Mouse (Mus musculus): ENCODE measurements around the gene Ubash3b.

Gene Ubash3b

DNA sequence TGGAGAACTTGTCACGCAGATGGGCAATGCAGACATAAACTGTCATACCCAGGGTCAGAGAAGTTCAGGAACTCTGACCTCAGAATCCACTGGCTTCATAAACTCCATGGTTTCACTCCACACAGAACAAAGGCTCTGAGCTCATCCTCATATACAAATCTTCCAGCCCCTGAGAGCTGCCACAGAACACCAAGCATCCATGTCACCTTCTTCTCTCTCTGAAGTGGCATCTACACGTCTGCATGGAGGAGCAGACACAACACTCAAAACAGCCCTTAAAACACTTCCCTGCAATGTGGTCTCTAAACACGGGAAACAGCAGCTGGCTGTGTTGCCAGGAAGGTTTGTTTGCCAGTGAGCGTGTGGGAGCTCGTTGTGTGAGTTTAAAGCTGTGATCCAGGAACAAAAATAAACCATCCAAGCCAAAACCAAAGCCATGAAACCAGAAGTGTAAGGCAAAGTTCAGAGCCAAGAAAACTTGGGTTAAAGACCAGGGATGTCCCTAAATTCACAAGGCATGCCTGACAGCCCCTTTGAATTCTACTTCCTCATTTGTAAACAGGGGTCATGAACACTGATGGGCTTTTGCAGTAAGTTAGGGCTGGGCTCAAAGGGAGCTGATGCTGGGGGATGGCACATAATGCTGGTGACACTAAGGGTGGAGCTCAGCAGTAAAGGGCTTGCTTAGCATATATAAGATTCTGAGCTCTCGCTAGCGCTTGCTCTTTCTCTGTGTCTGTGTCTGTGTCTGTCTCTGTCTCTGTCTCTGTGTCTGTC, 24.6 kb downstream of the Ubash3b start:
- DNase-seq (ENCODE audit: low spot score in 2 of 2) = no peak

DNA sequence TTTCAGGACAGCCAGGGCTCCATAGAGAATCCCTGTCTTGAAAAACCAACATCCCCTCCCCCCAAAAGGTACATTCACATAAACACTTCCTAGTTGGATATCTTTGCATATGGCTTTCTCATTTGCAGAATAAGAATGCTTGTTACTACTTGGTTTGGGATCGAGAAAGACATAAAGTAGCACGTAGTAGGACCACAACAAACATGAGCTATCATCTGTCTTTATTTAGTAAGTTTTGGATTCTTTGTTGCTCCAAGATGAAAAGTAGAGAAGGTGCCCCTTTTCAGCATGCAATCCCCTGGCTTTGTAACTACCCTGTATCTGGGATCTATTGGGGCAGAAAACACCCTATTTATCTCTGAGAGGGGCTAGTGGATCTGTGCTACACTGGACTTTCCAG, 25.2 kb downstream of the Ubash3b start:
- DNase-seq (ENCODE audit: low spot score in 2 of 2) = no peak

DNA sequence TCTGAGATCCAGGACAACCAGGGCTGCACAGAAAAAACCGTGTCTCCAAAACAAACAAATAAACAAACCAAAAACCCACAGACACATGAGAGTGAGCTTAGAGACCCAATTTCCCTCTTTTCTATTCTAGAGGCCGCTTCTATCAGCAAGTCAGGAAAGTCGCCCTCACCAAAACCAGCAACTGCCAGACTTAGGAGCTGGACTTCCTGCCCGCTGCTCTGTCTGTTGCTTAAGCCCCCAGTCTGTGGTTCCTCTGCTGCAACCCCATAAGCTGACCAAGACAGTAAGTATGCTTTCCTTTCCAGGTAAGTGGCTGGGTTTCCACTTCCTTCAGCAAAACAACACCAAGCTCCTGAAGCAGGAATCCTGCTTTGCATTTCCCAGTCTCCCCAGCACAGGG, 26.6 kb downstream of the Ubash3b start:
- no peak for DNase-seq (ENCODE audit: low spot score in 2 of 2)

DNA sequence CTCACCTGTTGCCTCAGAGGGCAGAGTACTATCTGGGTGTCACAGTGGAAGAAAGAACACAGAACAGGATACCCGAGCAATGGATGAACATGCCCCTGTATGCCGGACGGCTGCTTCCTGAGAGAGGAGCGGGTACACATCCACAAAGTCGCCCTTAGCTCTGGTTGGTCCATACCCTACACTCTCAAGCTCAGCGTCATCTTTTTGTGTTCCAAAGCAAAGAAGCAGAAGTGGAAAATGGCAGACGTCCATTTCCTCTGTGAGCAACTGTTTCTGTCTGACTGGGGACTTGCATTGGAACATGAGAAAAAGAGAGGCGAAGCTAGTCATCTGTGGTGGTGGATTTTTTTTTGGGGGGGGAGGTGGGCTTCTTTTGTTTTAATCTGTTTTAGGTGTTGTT, 30.9 kb downstream of the Ubash3b start:
- no peak for DNase-seq (ENCODE audit: low spot score in 2 of 2)

DNA sequence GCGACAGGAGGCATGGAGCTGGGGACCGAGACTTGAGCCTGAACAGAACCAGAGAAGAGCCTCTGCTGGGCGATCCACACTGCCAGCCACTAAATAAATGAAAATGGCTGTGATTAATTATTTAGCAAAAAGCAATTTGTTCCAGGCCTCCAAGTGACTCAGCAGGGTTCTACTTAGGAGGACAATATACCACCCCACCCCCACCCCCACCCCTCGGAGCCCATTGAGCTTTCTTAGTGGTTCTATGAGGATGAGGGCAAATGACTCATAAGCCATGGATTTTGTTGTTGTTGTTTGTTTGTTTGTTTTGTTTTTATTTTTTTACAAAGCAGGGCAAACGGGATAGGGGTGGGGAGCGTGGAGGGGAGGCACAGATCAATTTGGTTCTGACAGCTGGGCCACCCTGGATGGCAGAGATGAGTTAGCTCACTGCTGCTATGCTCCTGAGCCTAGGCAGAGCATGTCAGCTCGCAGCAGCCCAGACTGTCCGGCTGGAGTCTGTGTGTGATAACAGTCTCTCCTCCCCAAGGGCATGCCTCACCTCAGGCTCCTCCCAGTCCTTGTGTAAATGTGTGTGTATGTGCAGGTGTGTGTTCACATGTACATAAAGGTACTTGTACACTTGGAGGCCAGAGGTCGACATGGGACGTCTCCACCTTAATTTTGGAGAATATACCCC, 31.6 kb downstream of the Ubash3b start:
- DNase-seq (ENCODE audit: low spot score in 2 of 2) = no peak

DNA sequence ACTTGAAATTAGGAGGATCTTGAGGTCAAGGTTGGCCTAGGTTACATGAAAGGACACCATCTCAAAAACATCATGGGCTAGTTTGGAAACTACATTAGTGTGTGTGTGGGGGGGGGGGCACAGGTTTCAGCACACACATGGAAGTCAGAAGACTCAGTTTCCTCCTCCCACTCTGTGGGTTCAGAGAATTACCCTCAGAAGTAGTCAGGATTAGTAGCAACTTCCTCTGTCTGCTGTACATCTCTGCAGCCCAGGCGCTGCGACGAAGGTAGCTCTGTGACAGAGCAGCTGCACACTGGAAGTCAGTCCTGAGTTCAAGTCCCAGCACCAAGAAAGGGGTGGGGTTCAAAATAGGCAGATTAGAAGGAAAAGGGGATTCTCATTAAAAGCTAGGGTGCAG, 32.2 kb downstream of the Ubash3b start:
- no peak for DNase-seq (ENCODE audit: low spot score in 2 of 2)

DNA sequence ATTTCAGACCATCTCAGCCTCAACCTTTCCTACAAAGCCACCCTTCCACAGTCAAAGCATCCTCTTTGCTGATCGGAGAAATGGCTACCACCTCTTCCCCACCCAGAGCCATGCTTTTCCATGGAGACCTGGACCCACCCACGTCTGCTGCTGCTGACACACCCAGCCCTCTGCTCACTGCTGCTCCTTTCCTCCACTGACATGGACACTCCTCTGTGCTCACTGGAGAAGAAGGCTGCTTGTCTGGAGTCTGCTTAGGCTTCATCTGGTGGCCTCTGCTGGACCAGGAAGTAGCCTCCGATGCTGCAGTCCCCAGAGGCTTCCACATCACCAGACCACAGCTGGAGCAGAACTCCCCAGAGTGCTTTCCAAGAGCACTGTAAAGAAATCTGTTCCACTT, 34.8 kb downstream of the Ubash3b start:
- DNase-seq (ENCODE audit: low spot score in 2 of 2) = no peak

DNA sequence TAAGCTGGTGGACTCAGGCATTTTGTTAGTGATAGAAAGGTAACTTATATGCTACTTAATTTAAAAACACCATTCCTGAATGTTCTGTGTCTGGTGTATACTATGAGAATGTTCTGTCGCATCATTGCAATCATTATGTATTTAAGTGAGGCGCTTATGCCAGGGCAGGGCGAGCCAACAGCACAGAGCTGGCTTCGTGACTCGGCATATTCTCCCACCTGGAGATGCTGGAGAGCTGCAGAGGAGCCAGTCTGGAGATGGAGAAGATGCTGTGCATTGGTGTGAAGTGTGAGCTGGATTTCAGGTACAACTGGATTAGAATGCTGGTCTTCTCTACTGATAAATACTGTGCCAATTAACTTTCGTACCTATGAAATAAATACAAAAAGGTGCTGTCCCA, 37.2 kb downstream of the Ubash3b start:
- no peak for DNase-seq (ENCODE audit: low spot score in 2 of 2)

DNA sequence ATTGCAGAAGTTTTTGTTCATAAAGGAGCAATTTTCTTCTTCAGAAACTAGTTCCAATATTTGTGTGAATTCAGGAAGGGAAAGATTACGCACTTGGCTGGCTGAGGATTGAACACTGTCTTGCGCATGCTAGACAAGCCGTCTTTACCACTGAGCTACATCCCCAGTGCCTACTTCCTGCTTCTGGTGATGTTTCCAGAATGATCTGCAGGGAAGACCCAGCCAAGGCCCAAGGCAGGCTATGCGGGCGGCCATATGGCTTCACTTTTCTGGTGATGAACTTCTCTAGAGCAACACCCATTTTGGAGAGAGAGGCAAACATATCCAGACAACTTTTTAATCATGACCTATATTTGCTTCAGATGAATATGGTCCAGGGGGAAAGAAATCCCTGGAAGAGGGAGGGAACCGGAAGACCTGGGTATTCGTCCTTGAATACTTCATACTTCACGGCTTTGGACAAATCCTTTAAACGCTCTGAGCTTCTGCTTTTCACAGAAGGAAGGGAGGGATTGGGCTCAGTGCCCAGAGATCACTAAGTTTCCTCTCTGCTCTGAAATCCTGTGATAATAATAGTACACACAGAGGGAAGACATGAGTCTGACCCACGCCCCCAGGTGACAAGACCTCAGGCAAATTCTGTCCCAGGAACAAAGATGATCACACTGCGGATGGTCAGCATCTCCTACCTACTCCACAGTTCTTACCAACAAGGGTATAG, 38.9 kb downstream of the Ubash3b start:
- DNase-seq (ENCODE audit: low spot score in 2 of 2) = no peak

DNA sequence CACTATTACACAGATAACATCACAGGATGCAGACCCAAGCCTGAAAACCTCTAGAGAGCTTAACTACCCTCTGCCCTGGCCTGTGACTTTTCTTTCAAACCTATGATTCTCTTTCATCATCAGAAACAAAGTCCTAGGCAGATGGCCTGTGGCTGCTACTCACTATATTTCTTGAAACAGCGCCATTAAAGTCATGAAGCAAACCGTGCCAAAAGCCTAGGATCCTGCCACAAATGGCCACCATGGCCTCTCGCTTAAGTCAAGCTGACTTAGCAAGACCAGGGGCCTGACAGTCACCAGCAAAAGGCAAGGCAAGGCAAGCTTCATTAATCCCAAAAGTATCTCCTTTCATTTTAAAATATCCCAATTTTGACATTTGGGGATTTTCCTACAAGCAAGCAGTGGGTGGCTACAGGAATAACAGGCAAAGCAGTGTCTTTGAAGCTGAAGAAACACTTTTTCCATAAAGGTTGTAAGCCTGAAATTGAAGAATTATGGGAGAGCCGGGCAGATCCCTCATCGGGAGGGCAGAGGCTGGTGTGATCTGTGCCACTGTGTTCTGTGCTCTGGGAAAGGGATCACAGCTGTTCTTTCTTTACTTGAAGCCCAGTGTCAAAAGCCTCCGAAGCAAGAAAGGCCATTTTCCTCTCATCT, 39.7 kb downstream of the Ubash3b start:
- DNase-seq (ENCODE audit: low spot score in 2 of 2) = no peak

DNA sequence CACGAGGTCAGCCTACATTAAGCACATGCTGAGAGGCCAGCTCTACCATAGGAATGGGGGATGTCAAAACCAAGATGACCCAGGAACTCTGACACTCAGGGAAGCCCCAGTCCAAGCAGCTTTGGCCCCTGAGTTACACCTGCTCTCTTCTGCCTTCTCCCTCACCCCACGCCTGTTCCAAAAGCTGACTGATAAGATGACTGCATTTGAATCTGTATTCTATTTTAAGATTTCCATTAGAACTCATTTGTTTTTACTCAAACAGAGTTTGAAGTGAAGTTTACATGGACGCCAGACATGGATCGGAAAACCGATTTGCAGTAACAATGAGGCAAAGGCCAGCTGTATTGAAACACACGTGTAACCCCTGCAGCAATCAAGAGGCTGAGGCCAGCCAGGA, 41.5 kb downstream of the Ubash3b start:
- DNase-seq (ENCODE audit: low spot score in 2 of 2) = no peak

DNA sequence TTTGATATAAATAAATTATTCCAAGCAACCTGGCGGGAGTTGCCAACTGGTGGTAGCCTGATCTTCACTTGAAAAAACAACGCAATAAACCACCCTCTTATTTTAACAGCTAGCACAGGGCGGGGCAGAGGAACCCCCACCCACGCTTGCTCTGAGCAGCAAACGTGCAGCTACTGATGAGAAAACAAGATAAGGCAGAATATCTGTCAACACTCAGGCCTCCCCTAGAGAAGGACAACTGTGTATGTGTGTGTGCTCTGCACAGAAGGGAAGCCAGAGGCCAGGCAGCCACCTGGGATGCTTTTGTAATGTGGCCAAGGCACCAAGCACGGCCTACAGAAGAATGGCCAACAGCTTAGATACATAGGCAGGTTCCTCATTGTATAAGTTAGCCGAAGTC, 43.4 kb downstream of the Ubash3b start:
- peak; percentile 49 to 52 for DNase-seq (ENCODE audit: low spot score in 2 of 2)

DNA sequence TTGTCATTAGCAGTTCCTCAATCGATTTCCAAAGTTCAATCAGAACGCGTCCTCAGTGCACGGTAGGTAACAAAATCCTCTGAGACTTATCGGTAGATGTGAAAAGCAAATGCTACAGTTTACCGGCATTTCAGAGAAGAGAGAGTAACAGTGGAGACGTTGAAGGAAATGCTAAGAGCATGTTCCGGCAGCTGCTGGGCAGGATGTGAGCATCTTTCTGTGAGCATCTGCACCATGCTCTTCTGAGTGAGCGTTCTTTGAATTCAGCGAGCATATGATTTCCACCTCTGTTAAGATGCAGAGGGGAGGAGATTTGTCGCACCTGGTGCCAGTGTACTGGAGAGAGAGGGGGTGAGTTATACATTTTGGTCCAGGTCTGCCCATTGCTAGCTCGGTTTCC, 45.4 kb downstream of the Ubash3b start:
- peak; percentile 42 to 44 for DNase-seq (ENCODE audit: low spot score in 2 of 2)

DNA sequence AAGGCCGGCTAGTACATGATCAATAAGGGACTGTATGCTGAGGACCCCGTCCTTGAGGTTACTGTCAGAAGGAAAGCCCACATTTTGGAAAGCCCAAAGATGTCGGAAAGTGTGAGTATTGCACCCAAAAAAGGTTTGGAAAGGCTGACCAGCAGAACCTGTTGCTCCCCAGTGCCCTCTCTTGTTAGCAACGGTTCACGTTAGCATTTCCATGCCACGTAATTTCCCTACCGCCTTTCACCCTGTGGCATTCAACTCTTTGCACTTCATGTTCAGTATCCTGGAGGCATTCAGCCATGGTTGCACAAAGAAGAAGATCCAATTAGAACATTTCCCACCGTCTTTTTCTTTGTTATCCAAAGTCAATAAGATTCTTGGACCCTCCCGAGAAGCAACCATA, 47.1 kb downstream of the Ubash3b start:
- DNase-seq (ENCODE audit: low spot score in 2 of 2) = no peak

DNA sequence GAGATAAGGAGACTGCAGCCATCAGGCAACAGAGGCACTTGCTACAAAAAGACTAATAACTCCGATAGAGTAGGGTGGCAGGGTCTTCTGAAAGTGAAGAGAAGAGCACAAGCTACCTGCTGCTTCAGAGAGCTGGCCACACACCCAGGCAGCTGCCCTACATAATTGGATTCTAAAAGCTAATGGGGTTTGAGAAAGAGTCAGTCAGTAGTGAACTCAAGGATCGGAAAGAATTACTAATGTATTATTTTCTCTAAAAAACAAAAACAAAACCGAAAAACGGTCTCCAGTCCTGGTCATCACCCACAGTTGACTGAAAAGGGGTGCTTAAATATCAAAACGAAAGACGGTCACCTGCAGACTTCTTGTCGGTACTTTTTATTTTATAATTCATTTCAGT, 51.7 kb downstream of the Ubash3b start:
- DNase-seq (ENCODE audit: low spot score in 2 of 2) = no peak

DNA sequence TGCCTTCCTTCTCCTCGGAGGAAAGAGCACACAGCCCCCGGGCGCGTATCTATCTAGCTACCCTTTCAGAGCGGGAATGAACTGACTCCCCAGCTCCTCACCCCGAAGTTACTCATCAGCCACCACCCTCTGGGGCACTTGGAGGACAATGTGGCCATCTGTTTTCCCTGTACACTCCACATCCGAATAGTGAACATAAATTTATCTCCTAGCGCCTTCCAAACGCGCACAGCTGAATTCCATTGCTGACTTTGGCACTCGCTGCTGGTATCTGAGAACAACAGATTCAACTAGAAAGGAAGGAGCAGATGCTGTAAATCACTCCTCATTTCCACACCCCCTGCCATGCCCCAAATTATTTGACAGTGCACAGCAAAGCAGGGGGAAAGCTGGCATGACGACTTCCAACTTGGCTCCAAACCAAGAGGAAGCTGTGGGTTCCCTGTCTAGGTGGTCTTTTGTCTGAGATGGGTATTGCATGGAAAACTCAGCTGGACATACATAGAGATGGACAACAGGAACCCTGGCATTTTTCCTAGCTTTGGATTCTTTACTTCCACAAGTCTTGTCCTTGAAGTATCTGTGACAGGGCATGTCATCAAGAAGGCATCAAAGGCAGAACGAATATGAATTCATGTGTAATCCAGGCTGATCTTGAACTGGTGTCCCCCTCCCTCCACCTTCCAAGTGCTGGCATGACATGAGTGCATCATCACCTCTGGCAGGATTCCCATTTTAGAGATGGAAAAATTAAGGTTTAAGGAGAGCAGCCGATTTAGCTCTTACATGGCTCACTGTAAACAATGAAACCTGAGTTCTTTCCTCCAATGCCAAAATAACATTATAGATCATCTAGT, 52.9 kb downstream of the Ubash3b start:
- no peak for DNase-seq (ENCODE audit: low spot score in 2 of 2)

DNA sequence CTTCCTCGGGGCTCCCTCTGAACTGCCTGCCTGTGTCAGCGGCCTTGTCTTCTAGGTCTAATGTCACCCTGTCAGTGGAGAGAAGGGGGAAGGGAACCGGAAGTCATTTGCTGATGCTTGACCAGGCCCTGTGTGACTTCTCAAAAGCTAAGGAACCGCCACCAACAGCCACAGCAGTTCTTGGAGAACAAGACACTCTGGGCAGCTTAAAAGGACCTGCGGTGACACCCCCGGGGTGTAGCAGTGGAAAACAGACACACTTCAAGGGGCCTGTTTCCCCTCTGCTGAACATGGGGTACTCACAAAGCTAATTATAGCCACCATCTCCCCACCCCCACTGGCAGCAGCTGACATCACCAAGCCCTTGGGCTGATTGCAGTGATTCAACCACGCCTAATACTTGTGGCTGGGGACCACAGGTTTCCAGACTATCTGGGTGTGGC, 56.3 kb downstream of the Ubash3b start:
- peak in 1 of 2 experiments; percentile 24 for DNase-seq (ENCODE audit: low spot score in 2 of 2)

DNA sequence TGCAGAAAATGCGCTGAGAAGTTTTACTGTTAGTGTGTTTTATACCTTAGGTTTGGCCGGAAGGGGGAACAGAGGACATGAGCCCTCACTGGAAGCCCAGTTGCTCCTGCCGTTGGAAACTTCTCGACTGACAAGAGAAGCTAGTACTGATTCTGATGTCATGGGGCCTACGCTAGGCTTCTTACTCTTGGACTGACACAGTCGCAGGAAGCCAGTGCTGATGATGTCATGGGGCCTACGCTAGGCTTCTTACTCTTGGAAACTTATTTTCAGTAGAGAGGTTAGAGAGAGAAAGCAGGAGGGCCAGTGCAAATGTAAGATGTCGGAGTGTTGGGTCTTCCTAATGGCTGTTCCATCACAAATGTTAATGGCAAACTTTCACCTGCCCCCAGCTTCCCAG, 57.8 kb downstream of the Ubash3b start:
- no peak for DNase-seq (ENCODE audit: low spot score in 2 of 2)

DNA sequence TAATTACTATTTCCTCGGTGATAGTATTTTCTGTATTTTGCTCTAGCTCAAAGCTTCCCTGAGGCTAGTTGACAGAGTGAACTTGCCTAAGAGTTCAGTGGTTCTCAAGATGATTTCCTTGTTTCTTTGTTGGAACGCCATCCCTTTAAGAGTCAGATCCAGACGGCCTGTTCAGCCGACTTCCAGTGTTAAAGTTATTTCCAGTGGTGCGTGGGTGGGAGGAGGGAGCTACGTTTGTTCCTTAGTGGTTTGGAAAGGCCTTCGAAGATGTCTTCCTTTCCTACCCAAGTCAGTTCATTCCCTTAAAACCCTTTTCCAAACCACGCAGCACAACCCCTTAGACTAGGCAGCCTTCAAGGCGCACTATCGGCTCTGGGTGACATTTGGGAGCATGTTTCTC, 58.9 kb downstream of the Ubash3b start:
- no peak for DNase-seq (ENCODE audit: low spot score in 2 of 2)

DNA sequence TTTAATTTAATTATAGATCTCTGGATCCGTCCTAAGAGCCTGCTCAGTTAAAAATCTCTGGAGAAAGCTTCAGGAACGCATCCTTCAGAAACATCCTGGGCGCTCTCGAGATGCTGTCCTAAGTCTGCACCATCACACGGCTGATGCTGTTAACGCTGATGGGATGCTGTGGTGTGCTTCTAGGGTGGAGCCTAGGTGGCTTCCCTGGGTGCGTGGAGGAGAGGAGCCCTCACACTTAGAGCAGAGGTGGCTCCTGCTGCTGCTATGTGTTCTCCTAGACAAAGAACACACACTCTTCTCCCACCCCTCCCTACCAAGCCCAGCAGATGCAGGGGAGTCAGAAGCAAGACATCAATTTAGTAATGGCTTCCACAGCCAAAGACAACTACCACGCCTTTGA, 61.6 kb downstream of the Ubash3b start:
- DNase-seq (ENCODE audit: low spot score in 2 of 2) = no peak

DNA sequence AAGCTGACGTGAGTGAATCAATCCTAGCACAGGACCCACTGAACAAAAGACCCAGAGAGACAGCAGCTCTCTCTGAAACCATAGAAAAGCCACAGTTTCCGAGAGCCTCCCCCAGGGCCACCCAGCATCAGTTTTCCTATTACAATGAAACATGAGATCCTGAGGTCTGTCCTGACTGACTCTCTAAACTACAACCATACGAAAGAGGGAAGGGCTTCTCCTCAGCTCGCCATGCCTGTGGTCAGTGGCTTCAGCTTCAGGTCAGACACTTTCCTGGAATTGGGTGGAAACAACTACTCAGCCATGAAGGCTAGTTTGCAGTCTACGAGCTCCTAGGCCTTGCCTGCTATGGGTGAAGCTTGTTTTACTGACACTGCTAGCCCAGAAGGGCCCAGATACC, 62.4 kb downstream of the Ubash3b start:
- DNase-seq (ENCODE audit: low spot score in 2 of 2) = no peak
